19 mouse cellular contexts compared by ENCODE assay signal in genomic region chr6:50489380-50489779, GRCm38 (mm10). TPM values are rescaled to one million over a fixed set of nuclear protein-coding genes. Genes with fewer than 3 reads are reported as not detected.
DNase-seq lines count a peak whose midpoint lies in the region; ATAC-seq and TF ChIP-seq lines count a peak whose summit lies in the region.
"Had no signal": no experiment of that assay in that cellular context is flagged by ENCODE, and none has a peak within 500 bp of the region (broad histone marks: within the 10 kb centered on the region; RNA-seq: fewer than 3 reads in every experiment).

No protein-coding gene starts in this region.

- H3K4me1 ChIP-seq in hindbrain, embryonic 13.5 days (replicated peaks): no peaks in the 10 kb centered on the region; the same call in 1 of the 2 replicates
- no peaks in the 10 kb centered on the region for H3K4me1 ChIP-seq in hindbrain, embryonic 10.5 days (replicated peaks)
- H3K4me1 ChIP-seq in midbrain, embryonic 15.5 days: peaks cover 4% of the 10 kb centered on the region; the same call in 1 of the 2 replicates
- H3K4me1 ChIP-seq in midbrain, embryonic 10.5 days: no peaks in the 10 kb centered on the region
- peaks cover 2% of the 10 kb centered on the region; the same call in 1 of the 2 replicates for H3K4me1 ChIP-seq in hindbrain, embryonic 16.5 days (ENCODE audit: control insufficient read depth, insufficient read depth, low read depth, low read length)
- H3K4me1 ChIP-seq in midbrain, postnatal 0 days (ENCODE audit: insufficient read depth, low read length): no peaks in the 10 kb centered on the region
- H3K4me1 ChIP-seq: embryonic facial prominence, embryonic 12.5 days; forebrain, embryonic 15.5 days; heart, embryonic 10.5 days; heart, embryonic 15.5 days had no signal

- peak; percentile 65; the same call in 1 of the 2 replicates for ATAC-seq in hindbrain, embryonic 13.5 days (ENCODE audit: low FRiP score)
- ATAC-seq in midbrain, embryonic 15.5 days (replicated peaks): peak; percentile 39
- peak; percentile 48; the same call in 1 of the 2 replicates for ATAC-seq in hindbrain, embryonic 16.5 days
- ATAC-seq in midbrain, postnatal 0 days (ENCODE audit: low FRiP score): no peak
- ATAC-seq: forebrain, embryonic 15.5 days had no signal

- no peak for TF ChIP-seq CTCF in midbrain, postnatal 0 days (IDR thresholded peaks at IDR 0.05)

- no peaks in the 10 kb centered on the region for H3K9me3 ChIP-seq in hindbrain, embryonic 13.5 days
- no peaks in the 10 kb centered on the region for H3K9me3 ChIP-seq in hindbrain, embryonic 10.5 days
- H3K9me3 ChIP-seq in midbrain, embryonic 15.5 days: no peaks in the 10 kb centered on the region
- H3K9me3 ChIP-seq in midbrain, embryonic 10.5 days (replicated peaks): no peaks in the 10 kb centered on the region
- no peaks in the 10 kb centered on the region for H3K9me3 ChIP-seq in hindbrain, embryonic 16.5 days (ENCODE audit: control insufficient read depth, low read length)
- H3K9me3 ChIP-seq in midbrain, postnatal 0 days (ENCODE audit: low read length): no peaks in the 10 kb centered on the region
- H3K9me3 ChIP-seq: embryonic facial prominence, embryonic 12.5 days; forebrain, embryonic 15.5 days; heart, embryonic 10.5 days; heart, embryonic 15.5 days had no signal

- H3K36me3 ChIP-seq in hindbrain, embryonic 13.5 days: no peaks in the 10 kb centered on the region
- no peaks in the 10 kb centered on the region for H3K36me3 ChIP-seq in hindbrain, embryonic 10.5 days
- H3K36me3 ChIP-seq in midbrain, embryonic 15.5 days (replicated peaks): no peaks in the 10 kb centered on the region
- no peaks in the 10 kb centered on the region for H3K36me3 ChIP-seq in midbrain, embryonic 10.5 days
- no peaks in the 10 kb centered on the region for H3K36me3 ChIP-seq in hindbrain, embryonic 16.5 days (ENCODE audit: control insufficient read depth, insufficient read depth, low read length)
- no peaks in the 10 kb centered on the region for H3K36me3 ChIP-seq in midbrain, postnatal 0 days (ENCODE audit: insufficient read depth, low read length)
- H3K36me3 ChIP-seq: embryonic facial prominence, embryonic 12.5 days; forebrain, embryonic 15.5 days; heart, embryonic 10.5 days; heart, embryonic 15.5 days had no signal

- H3K27ac ChIP-seq in hindbrain, embryonic 13.5 days: peak overlapping the region; percentile 25
- no peak overlapping the region for H3K27ac ChIP-seq in hindbrain, embryonic 10.5 days
- H3K27ac ChIP-seq in midbrain, embryonic 15.5 days: peak overlapping the region; percentile 25; the same call in 1 of the 2 replicates
- no peak overlapping the region for H3K27ac ChIP-seq in midbrain, embryonic 10.5 days (replicated peaks)
- peak overlapping the region; percentile 46; the same call in 1 of the 2 replicates for H3K27ac ChIP-seq in hindbrain, embryonic 16.5 days (ENCODE audit: low read depth, low read length)
- H3K27ac ChIP-seq in midbrain, postnatal 0 days (ENCODE audit: low read depth, low read length): no peak overlapping the region
- H3K27ac ChIP-seq: embryonic facial prominence, embryonic 12.5 days; forebrain, embryonic 15.5 days; heart, embryonic 10.5 days; heart, embryonic 15.5 days had no signal

- no peaks in the 10 kb centered on the region for H3K27me3 ChIP-seq in hindbrain, embryonic 13.5 days
- no peaks in the 10 kb centered on the region for H3K27me3 ChIP-seq in hindbrain, embryonic 10.5 days (ENCODE audit: insufficient read depth, poor library complexity, severe bottlenecking)
- no peaks in the 10 kb centered on the region for H3K27me3 ChIP-seq in midbrain, embryonic 15.5 days (replicated peaks)
- no peaks in the 10 kb centered on the region for H3K27me3 ChIP-seq in midbrain, embryonic 10.5 days (ENCODE audit: low read depth, poor library complexity, severe bottlenecking)
- H3K27me3 ChIP-seq in hindbrain, embryonic 16.5 days (replicated peaks; ENCODE audit: control insufficient read depth, insufficient read depth, low read length): no peaks in the 10 kb centered on the region; the same call in 1 of the 2 replicates
- no peaks in the 10 kb centered on the region for H3K27me3 ChIP-seq in midbrain, postnatal 0 days (ENCODE audit: insufficient read depth, low read length)
- H3K27me3 ChIP-seq: embryonic facial prominence, embryonic 12.5 days; forebrain, embryonic 15.5 days; heart, embryonic 15.5 days had no signal

- no peak for DNase-seq in hindbrain, embryonic 10.5 days (ENCODE audit: low spot score)
- no peak for DNase-seq in midbrain, embryonic 10.5 days (ENCODE audit: low spot score)
- peak; percentile 36 for DNase-seq in midbrain, postnatal 0 days (ENCODE audit: low spot score)
- DNase-seq in spleen, adult 12 weeks (ENCODE audit: low spot score): no peak
- DNase-seq in lung, adult 18-20 months: no peak
- DNase-seq: adrenal gland, adult 2 months; adrenal gland, postnatal 36 days; cerebellum, adult 11 months; cerebellum, adult 9-10 months; gastrocnemius, postnatal 36 days; heart, adult 18-20 months; heart, postnatal 14 days had no signal

- no peak overlapping the region for H3K4me2 ChIP-seq in hindbrain, embryonic 13.5 days
- H3K4me2 ChIP-seq in midbrain, embryonic 15.5 days: no peak overlapping the region
- H3K4me2 ChIP-seq in hindbrain, embryonic 16.5 days (ENCODE audit: low read length): no peak overlapping the region
- H3K4me2 ChIP-seq in midbrain, postnatal 0 days (ENCODE audit: low read depth, low read length, poor library complexity, severe bottlenecking): no peak overlapping the region
- H3K4me2 ChIP-seq: embryonic facial prominence, embryonic 12.5 days; forebrain, embryonic 15.5 days; heart, embryonic 15.5 days had no signal

- WGBS in hindbrain, embryonic 13.5 days: 61% methylated on average over 9 of the region's 9 CpGs
- WGBS in hindbrain, embryonic 10.5 days: 76% methylated on average over 9 of the region's 9 CpGs
- WGBS in midbrain, embryonic 15.5 days: 41% methylated on average over 9 of the region's 9 CpGs
- 77% methylated on average over 9 of the region's 9 CpGs for WGBS in midbrain, embryonic 10.5 days
- 49% methylated on average over 9 of the region's 9 CpGs for WGBS in hindbrain, embryonic 16.5 days
- 31% methylated on average over 9 of the region's 9 CpGs for WGBS in midbrain, postnatal 0 days

- H3K4me3 ChIP-seq in hindbrain, embryonic 13.5 days: no peak overlapping the region
- H3K4me3 ChIP-seq in hindbrain, embryonic 10.5 days: no peak overlapping the region
- H3K4me3 ChIP-seq in midbrain, embryonic 15.5 days: no peak overlapping the region
- no peak overlapping the region for H3K4me3 ChIP-seq in midbrain, embryonic 10.5 days
- H3K4me3 ChIP-seq in hindbrain, embryonic 16.5 days (ENCODE audit: low read length): no peak overlapping the region
- H3K4me3 ChIP-seq in midbrain, postnatal 0 days (ENCODE audit: low read depth, low read length): no peak overlapping the region
- H3K4me3 ChIP-seq: embryonic facial prominence, embryonic 12.5 days; forebrain, embryonic 15.5 days; heart, embryonic 10.5 days; heart, embryonic 15.5 days had no signal

- H3K9ac ChIP-seq in hindbrain, embryonic 13.5 days: no peak overlapping the region
- H3K9ac ChIP-seq in midbrain, embryonic 15.5 days: no peak overlapping the region
- no peak overlapping the region for H3K9ac ChIP-seq in hindbrain, embryonic 16.5 days (ENCODE audit: low read depth, low read length)
- no peak overlapping the region for H3K9ac ChIP-seq in midbrain, postnatal 0 days (replicated peaks; ENCODE audit: low read length, poor library complexity, severe bottlenecking)
- H3K9ac ChIP-seq: embryonic facial prominence, embryonic 12.5 days; forebrain, embryonic 15.5 days; heart, embryonic 15.5 days had no signal

RNA-seq across cellular contexts. Expression of gene Osbpl3, which starts 33.4 kb away (rescaled TPM):
- 4.6 and 4.8 TPM in 2 replicates for polyA plus RNA-seq in hindbrain, embryonic 13.5 days (2015; fragmentation: Nextera tagmentation; extraction: Ambion mirVana)
- polyA plus RNA-seq in hindbrain, embryonic 10.5 days (2016; fragmentation: Nextera tagmentation; extraction: Ambion mirVana): 6.2 and 6.6 TPM in 2 replicates
- 5.6 and 6.2 TPM in 2 replicates for polyA plus RNA-seq in midbrain, embryonic 15.5 days (2015; fragmentation: Nextera tagmentation; extraction: Ambion mirVana)
- 6.7 and 7.3 TPM in 2 replicates for polyA plus RNA-seq in midbrain, embryonic 10.5 days (2016; fragmentation: Nextera tagmentation; extraction: Ambion mirVana)
- polyA plus RNA-seq in hindbrain, embryonic 16.5 days (2015; fragmentation: Nextera tagmentation; extraction: Ambion mirVana): 4.5 TPM in 2 replicates
- total RNA-seq in midbrain, postnatal 0 days (2014; rRNA removed): 9.5 and 9.7 TPM in 2 replicates
- polyA plus RNA-seq in midbrain, postnatal 0 days (2015; fragmentation: Nextera tagmentation; extraction: Ambion mirVana): 4.2 and 5.5 TPM in 2 replicates

Comparison
In these comparisons a context has a peak if more than half of its experiments do, and no peak if none do; other contexts are left out.
1. H3K27ac ChIP-seq: peak in hindbrain, embryonic 13.5 days (single experiment), midbrain, embryonic 15.5 days (single experiment) and hindbrain, embryonic 16.5 days (single experiment); none in hindbrain, embryonic 10.5 days (single experiment), midbrain, embryonic 10.5 days (single experiment) and midbrain, postnatal 0 days (single experiment).